Mouse (Mus musculus): ENCODE data around the gene Baz1b. TPM values are rescaled to one million over a fixed set of nuclear protein-coding genes. Genes with fewer than 3 reads are reported as not detected.
A peak's percentile ranks its signal among the peaks of the same experiment; 100 is the strongest.

The Baz1b gene
- total and polyA plus RNA-seq, 2 experiments from 2014 or later: 11.9 to 30.0 TPM

DNA sequence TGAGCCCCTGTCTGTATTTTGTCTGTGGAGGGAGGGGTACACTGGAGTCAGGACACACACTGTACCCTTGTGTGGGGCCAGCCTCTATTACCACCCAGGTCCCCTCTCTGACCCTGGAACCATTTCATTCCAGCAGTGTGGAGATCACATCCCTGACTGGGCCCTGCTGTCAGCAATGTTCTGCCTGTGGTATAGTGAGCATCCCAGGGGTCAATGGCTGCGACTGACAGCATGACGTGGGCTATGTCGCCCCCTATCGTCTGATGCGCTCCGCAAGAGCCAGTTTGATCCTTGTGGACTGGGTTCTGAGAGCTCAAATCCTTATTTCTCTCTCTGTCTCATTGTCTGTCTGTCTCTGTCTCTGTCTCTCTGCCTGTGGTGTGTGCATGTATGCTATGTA is 99.1 kb downstream of the Baz1b start:
- 0% methylated on average over 6 of the region's 6 CpGs for WGBS
- no peak overlapping the region for H3K4me3 ChIP-seq (ENCODE audit: low read depth, low read length)
- no peaks in the 10 kb centered on the region for H3K4me1 ChIP-seq (ENCODE audit: control insufficient read depth, insufficient read depth)
- no peaks in the 10 kb centered on the region for H3K9me3 ChIP-seq (replicated peaks; ENCODE audit: control insufficient read depth, low read length)
- ATAC-seq (ENCODE audit: insufficient read depth, low read depth) (peak; percentile 81; the same call in 1 of the 2 replicates), DNase-seq (ENCODE audit: low spot score) (peak; percentile 58)
- no peaks in the 10 kb centered on the region for H3K27me3 ChIP-seq (ENCODE audit: control insufficient read depth, insufficient read depth, low read length)
- H3K36me3 ChIP-seq (replicated peaks; ENCODE audit: control insufficient read depth, insufficient read depth, low read length): no peaks in the 10 kb centered on the region
- no peak overlapping the region for H3K27ac ChIP-seq (ENCODE audit: low read depth)
- H3K4me2 ChIP-seq (ENCODE audit: low read depth, low read length): no peak overlapping the region
- no peak overlapping the region for H3K9ac ChIP-seq (replicated peaks; ENCODE audit: low read depth, low read length)
- no peak for TF ChIP-seq EP300 (IDR thresholded peaks at IDR 0.05; ENCODE audit: low read depth)
- TF ChIP-seq CTCF (IDR thresholded peaks at IDR 0.05; ENCODE audit: low read depth): peak; percentile 92

DNA sequence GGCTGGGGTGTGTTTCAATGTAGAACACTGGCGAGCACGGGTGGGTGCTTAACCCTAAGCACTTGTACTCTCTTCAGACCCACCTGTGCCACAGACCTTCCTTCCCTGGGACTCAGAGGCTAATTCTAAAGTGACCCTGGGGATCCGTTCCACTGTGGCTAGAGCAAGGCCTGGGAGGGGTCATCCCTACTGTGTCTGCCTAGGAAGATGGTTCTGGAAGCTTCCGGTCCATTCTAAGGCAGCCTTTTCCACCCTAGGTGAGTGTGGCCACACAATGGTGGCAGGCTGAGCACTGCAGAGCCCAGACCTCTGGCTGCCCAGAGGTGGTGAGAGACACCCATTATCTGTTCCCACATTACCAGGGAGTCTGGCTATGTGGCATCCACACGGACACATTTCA is 99.9 kb downstream of the Baz1b start:
- H3K27me3 ChIP-seq (ENCODE audit: control insufficient read depth, insufficient read depth, low read length): no peaks in the 10 kb centered on the region
- no peaks in the 10 kb centered on the region for H3K4me1 ChIP-seq (ENCODE audit: control insufficient read depth, insufficient read depth)
- DNase-seq (ENCODE audit: low spot score) (no peak), ATAC-seq (ENCODE audit: insufficient read depth, low read depth) (no peak)
- no peak overlapping the region for H3K4me2 ChIP-seq (ENCODE audit: low read depth, low read length)
- H3K36me3 ChIP-seq (replicated peaks; ENCODE audit: control insufficient read depth, insufficient read depth, low read length): no peaks in the 10 kb centered on the region
- 78% methylated on average over 5 of the region's 5 CpGs for WGBS
- H3K9ac ChIP-seq (replicated peaks; ENCODE audit: low read depth, low read length): no peak overlapping the region
- H3K4me3 ChIP-seq (ENCODE audit: low read depth, low read length): no peak overlapping the region
- no peak for TF ChIP-seq EP300 (IDR thresholded peaks at IDR 0.05; ENCODE audit: low read depth)
- no peak for TF ChIP-seq CTCF (IDR thresholded peaks at IDR 0.05; ENCODE audit: low read depth)
- no peak overlapping the region for H3K27ac ChIP-seq (ENCODE audit: low read depth)
- no peaks in the 10 kb centered on the region for H3K9me3 ChIP-seq (replicated peaks; ENCODE audit: control insufficient read depth, low read length)

DNA sequence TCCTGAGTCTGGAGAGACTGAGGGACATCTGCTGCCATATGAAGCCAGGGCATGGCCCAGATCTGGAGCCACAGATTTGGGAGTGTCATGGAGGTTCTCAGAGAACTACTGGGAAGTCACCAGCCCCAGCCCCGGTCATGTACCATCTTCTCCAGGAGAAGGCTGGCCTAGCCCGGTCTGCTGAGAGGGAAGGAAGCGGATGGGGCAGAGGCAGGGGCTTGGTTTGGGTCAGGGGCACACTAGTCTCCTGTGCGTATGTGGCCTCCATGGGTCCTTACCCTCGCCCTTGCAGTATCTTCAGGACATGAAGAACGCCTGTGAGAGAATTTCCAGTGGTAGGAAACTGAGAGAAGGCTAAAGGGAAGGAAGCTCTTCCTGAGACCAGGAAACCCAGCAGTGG is 103.6 kb downstream of the Baz1b start:
- no peak overlapping the region for H3K27ac ChIP-seq (ENCODE audit: low read depth)
- H3K4me3 ChIP-seq (ENCODE audit: low read depth, low read length): no peak overlapping the region
- H3K4me2 ChIP-seq (ENCODE audit: low read depth, low read length): no peak overlapping the region
- DNase-seq (ENCODE audit: low spot score): no peak
- H3K36me3 ChIP-seq (replicated peaks; ENCODE audit: control insufficient read depth, insufficient read depth, low read length): no peaks in the 10 kb centered on the region
- 78% methylated on average over 6 of the region's 6 CpGs for WGBS
- no peaks in the 10 kb centered on the region for H3K27me3 ChIP-seq (ENCODE audit: control insufficient read depth, insufficient read depth, low read length)
- TF ChIP-seq EP300 (IDR thresholded peaks at IDR 0.05; ENCODE audit: low read depth) (no peak), CTCF (IDR thresholded peaks at IDR 0.05; ENCODE audit: low read depth) (no peak)
- H3K9me3 ChIP-seq (replicated peaks; ENCODE audit: control insufficient read depth, low read length): no peaks in the 10 kb centered on the region
- ATAC-seq (ENCODE audit: insufficient read depth, low read depth): no peak
- H3K4me1 ChIP-seq (ENCODE audit: control insufficient read depth, insufficient read depth): no peaks in the 10 kb centered on the region
- no peak overlapping the region for H3K9ac ChIP-seq (replicated peaks; ENCODE audit: low read depth, low read length)

DNA sequence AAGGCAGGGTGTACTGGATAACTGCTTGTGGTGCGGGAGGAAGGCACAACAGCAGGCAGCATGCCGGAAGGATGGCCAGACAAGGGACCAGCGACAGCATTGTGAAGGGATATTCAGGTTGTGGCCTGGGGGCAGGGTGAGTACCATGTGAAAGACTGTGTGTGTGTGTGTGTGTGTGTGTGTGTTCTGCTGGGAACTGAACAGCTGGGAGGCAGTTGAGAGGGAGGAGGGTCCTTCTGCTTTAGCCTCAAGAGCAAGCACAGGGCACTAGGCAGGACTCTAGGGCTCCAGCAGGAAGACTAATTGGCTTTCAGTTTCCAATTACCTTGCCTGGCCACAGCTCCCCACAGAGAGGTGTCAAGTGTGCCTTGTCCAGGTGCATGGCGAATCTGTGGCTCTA is 104.1 kb downstream of the Baz1b start:
- Histone ChIP-seq H3K36me3 (replicated peaks; ENCODE audit: control insufficient read depth, insufficient read depth, low read length) (no peaks in the 10 kb centered on the region), H3K4me1 (ENCODE audit: control insufficient read depth, insufficient read depth) (no peaks in the 10 kb centered on the region), H3K9me3 (replicated peaks; ENCODE audit: control insufficient read depth, low read length) (no peaks in the 10 kb centered on the region), H3K4me3 (ENCODE audit: low read depth, low read length) (no peak overlapping the region), H3K9ac (replicated peaks; ENCODE audit: low read depth, low read length) (no peak overlapping the region), H3K4me2 (ENCODE audit: low read depth, low read length) (no peak overlapping the region), H3K27ac (ENCODE audit: low read depth) (no peak overlapping the region), H3K27me3 (ENCODE audit: control insufficient read depth, insufficient read depth, low read length) (no peaks in the 10 kb centered on the region)
- WGBS: 68% methylated on average over 4 of the region's 4 CpGs
- TF ChIP-seq EP300 (IDR thresholded peaks at IDR 0.05; ENCODE audit: low read depth) (no peak), CTCF (IDR thresholded peaks at IDR 0.05; ENCODE audit: low read depth) (no peak)
- no peak for DNase-seq (ENCODE audit: low spot score)
- no peak for ATAC-seq (ENCODE audit: insufficient read depth, low read depth)

DNA sequence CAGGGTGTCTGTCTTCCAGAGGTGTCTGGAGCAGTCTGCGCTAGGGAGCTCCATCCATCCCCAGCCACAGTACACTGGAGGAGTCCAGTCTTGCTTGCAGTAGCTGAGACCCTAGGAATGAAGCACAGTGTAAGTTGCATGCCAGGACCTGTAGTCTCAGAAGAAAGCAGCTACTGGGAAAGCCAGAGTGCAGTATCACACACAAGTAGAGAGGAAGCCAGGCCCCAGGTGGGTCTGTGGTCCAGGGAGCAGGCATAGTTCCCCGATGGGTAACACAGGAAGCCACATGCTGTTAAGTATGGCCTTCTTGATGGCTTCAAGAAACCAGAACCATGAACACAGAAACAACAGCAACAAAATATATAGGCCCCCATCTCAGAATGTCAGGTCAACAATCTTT is 104.9 kb downstream of the Baz1b start:
- DNase-seq (ENCODE audit: low spot score): no peak
- H3K4me2 ChIP-seq (ENCODE audit: low read depth, low read length): no peak overlapping the region
- H3K9me3 ChIP-seq (replicated peaks; ENCODE audit: control insufficient read depth, low read length): no peaks in the 10 kb centered on the region
- H3K9ac ChIP-seq (replicated peaks; ENCODE audit: low read depth, low read length): no peak overlapping the region
- H3K36me3 ChIP-seq (replicated peaks; ENCODE audit: control insufficient read depth, insufficient read depth, low read length): no peaks in the 10 kb centered on the region
- H3K27ac ChIP-seq (ENCODE audit: low read depth): no peak overlapping the region
- H3K4me1 ChIP-seq (ENCODE audit: control insufficient read depth, insufficient read depth): no peaks in the 10 kb centered on the region
- H3K4me3 ChIP-seq (ENCODE audit: low read depth, low read length): no peak overlapping the region
- H3K27me3 ChIP-seq (ENCODE audit: control insufficient read depth, insufficient read depth, low read length): no peaks in the 10 kb centered on the region
- no peak for ATAC-seq (ENCODE audit: insufficient read depth, low read depth)
- WGBS: 82% methylated on average over 2 of the region's 2 CpGs
- TF ChIP-seq EP300 (IDR thresholded peaks at IDR 0.05; ENCODE audit: low read depth) (no peak), CTCF (IDR thresholded peaks at IDR 0.05; ENCODE audit: low read depth) (no peak)

Small RNA genes lying within 50 kb of the gene (microRNA-seq; reads per million reads assigned to microRNA genes)
- gene Gm25315: not detected

Other genes with a start within 250 kb of the Baz1b start
- 0.12 and 10.2 TPM in 2 replicates for gene Cldn4, start 240.3 kb upstream of the Baz1b start, total RNA-seq (2014; rRNA removed; ENCODE audit: low replicate concordance)
- 0.18 TPM in 1 of 2 replicates, not detected in the other for gene Cldn4, start 240.3 kb upstream of the Baz1b start, polyA plus RNA-seq (2015; fragmentation: Nextera tagmentation; extraction: Ambion mirVana)
- 3.8 and 15.2 TPM in 2 replicates for gene Cldn3, start 201.1 kb upstream of the Baz1b start, total RNA-seq (2014; rRNA removed; ENCODE audit: low replicate concordance)
- gene Cldn3, start 201.1 kb upstream of the Baz1b start, polyA plus RNA-seq (2015; fragmentation: Nextera tagmentation; extraction: Ambion mirVana): 1.4 and 4.5 TPM in 2 replicates
- 55.6 and 60.8 TPM in 2 replicates for gene Abhd11, start 178.1 kb upstream of the Baz1b start, total RNA-seq (2014; rRNA removed; ENCODE audit: low replicate concordance)
- 99.5 and 100 TPM in 2 replicates for gene Abhd11, start 178.1 kb upstream of the Baz1b start, polyA plus RNA-seq (2015; fragmentation: Nextera tagmentation; extraction: Ambion mirVana)
- gene Stx1a, start 163.8 kb upstream of the Baz1b start, total RNA-seq (2014; rRNA removed; ENCODE audit: low replicate concordance): 2.3 and 3.7 TPM in 2 replicates
- 2.3 and 2.5 TPM in 2 replicates for gene Stx1a, start 163.8 kb upstream of the Baz1b start, polyA plus RNA-seq (2015; fragmentation: Nextera tagmentation; extraction: Ambion mirVana)
- 7.7 and 19.7 TPM in 2 replicates for gene Dnajc30, start 123.1 kb upstream of the Baz1b start, total RNA-seq (2014; rRNA removed; ENCODE audit: low replicate concordance)
- gene Dnajc30, start 123.1 kb upstream of the Baz1b start, polyA plus RNA-seq (2015; fragmentation: Nextera tagmentation; extraction: Ambion mirVana): 33.6 and 34.1 TPM in 2 replicates
- gene Bud23, start 122.3 kb upstream of the Baz1b start, total RNA-seq (2014; rRNA removed; ENCODE audit: low replicate concordance): 34.2 and 49.6 TPM in 2 replicates
- 33.7 and 38.2 TPM in 2 replicates for gene Bud23, start 122.3 kb upstream of the Baz1b start, polyA plus RNA-seq (2015; fragmentation: Nextera tagmentation; extraction: Ambion mirVana)
- 3.7 and 5.6 TPM in 2 replicates for gene Vps37d, start 109.0 kb upstream of the Baz1b start, total RNA-seq (2014; rRNA removed; ENCODE audit: low replicate concordance)
- 1.0 and 1.1 TPM in 2 replicates for gene Vps37d, start 109.0 kb upstream of the Baz1b start, polyA plus RNA-seq (2015; fragmentation: Nextera tagmentation; extraction: Ambion mirVana)
- gene Mlxipl, start 97.4 kb upstream of the Baz1b start, total RNA-seq (2014; rRNA removed; ENCODE audit: low replicate concordance): 1.2 and 16.0 TPM in 2 replicates
- gene Mlxipl, start 97.4 kb upstream of the Baz1b start, polyA plus RNA-seq (2015; fragmentation: Nextera tagmentation; extraction: Ambion mirVana): 3.4 and 5.3 TPM in 2 replicates
- 30.0 and 66.2 TPM in 2 replicates for gene Tbl2, start 37.6 kb upstream of the Baz1b start, total RNA-seq (2014; rRNA removed; ENCODE audit: low replicate concordance)
- 10.4 and 11.3 TPM in 2 replicates for gene Tbl2, start 37.6 kb upstream of the Baz1b start, polyA plus RNA-seq (2015; fragmentation: Nextera tagmentation; extraction: Ambion mirVana)
- 10.6 and 23.2 TPM in 2 replicates for gene Bcl7b, start 19.0 kb upstream of the Baz1b start, total RNA-seq (2014; rRNA removed; ENCODE audit: low replicate concordance)
- 51.8 and 54.5 TPM in 2 replicates for gene Bcl7b, start 19.0 kb upstream of the Baz1b start, polyA plus RNA-seq (2015; fragmentation: Nextera tagmentation; extraction: Ambion mirVana)
- gene Fzd9, start 64.0 kb downstream of the Baz1b start, total RNA-seq (2014; rRNA removed; ENCODE audit: low replicate concordance): 3.3 and 7.4 TPM in 2 replicates
- 1.8 and 2.4 TPM in 2 replicates for gene Fzd9, start 64.0 kb downstream of the Baz1b start, polyA plus RNA-seq (2015; fragmentation: Nextera tagmentation; extraction: Ambion mirVana)
- gene Fkbp6, start 162.8 kb downstream of the Baz1b start, total RNA-seq (2014; rRNA removed; ENCODE audit: low replicate concordance): not detected in 2 replicates
- gene Fkbp6, start 162.8 kb downstream of the Baz1b start, polyA plus RNA-seq (2015; fragmentation: Nextera tagmentation; extraction: Ambion mirVana): not detected in 2 replicates
- not detected in 2 replicates for gene Trim50, start 166.0 kb downstream of the Baz1b start, total RNA-seq (2014; rRNA removed; ENCODE audit: low replicate concordance)
- gene Trim50, start 166.0 kb downstream of the Baz1b start, polyA plus RNA-seq (2015; fragmentation: Nextera tagmentation; extraction: Ambion mirVana): not detected in 2 replicates
- 8.7 and 19.3 TPM in 2 replicates for gene Nsun5, start 182.7 kb downstream of the Baz1b start, total RNA-seq (2014; rRNA removed; ENCODE audit: low replicate concordance)
- gene Nsun5, start 182.7 kb downstream of the Baz1b start, polyA plus RNA-seq (2015; fragmentation: Nextera tagmentation; extraction: Ambion mirVana): 11.4 and 13.1 TPM in 2 replicates
- 8.4 and 10.3 TPM in 2 replicates for gene Pom121, start 207.3 kb downstream of the Baz1b start, total RNA-seq (2014; rRNA removed; ENCODE audit: low replicate concordance)
- 3.6 and 4.4 TPM in 2 replicates for gene Pom121, start 207.3 kb downstream of the Baz1b start, polyA plus RNA-seq (2015; fragmentation: Nextera tagmentation; extraction: Ambion mirVana)